Mouse (Mus musculus): ENCODE measurements around the gene Ccl1.

GRCm38 (mm10) chr11:82182401-82182800 lies 123.1 kb downstream of the Ccl1 start:
- no peak for TF ChIP-seq CTCF (IDR thresholded peaks at IDR 0.05; ENCODE audit: low read depth)
- no peak for TF ChIP-seq EP300 (IDR thresholded peaks at IDR 0.05; ENCODE audit: low read depth)

Data from liver, postnatal 0 days (tissue).